Mouse (Mus musculus) G1E (cell line): ENCODE results near the gene Foxo1. TPM values are rescaled to one million over a fixed set of nuclear protein-coding genes. Genes with fewer than 3 reads are reported as not detected.

Experiments
- ATAC-seq: 2 replicates; pipeline ENCODE4 v1.8.0; 2016; ENCODE audit warnings: mild to moderate bottlenecking; ENCODE audit not compliant: insufficient number of reproducible peaks, poor library complexity, low FRiP score, severe bottlenecking; ENCODE audit errors: extremely low read depth
- DNase-seq: peaks from one replicate; pipeline ENCODE4 v3.0.0; 2012; ENCODE audit warnings: low spot score
- H3K27me3 ChIP-seq: 2 replicates; pipeline ENCODE4 v1.6.1; 2012; ENCODE audit warnings: mild to moderate bottlenecking, low read length, inconsistent platforms; ENCODE audit not compliant: insufficient read depth
- H3K36me3 ChIP-seq: replicated peaks from 2 replicates; pipeline ENCODE3; 2012; ENCODE audit warnings: mild to moderate bottlenecking, inconsistent platforms
- H3K4me1 ChIP-seq: 2 replicates; pipeline ENCODE4 v1.6.1; 2012; ENCODE audit warnings: low read depth, low read length, inconsistent platforms, mixed read lengths; ENCODE audit not compliant: insufficient read depth
- H3K4me3 ChIP-seq: 2 replicates; pipeline ENCODE4 v1.5.1; 2012; ENCODE audit warnings: low read depth, mild to moderate bottlenecking, inconsistent platforms, low read length, moderate library complexity, mixed read lengths
- H3K9me3 ChIP-seq: replicated peaks from 2 replicates; pipeline ENCODE4 v1.6.1; 2012; ENCODE audit warnings: inconsistent platforms
- CTCF ChIP-seq: IDR thresholded peaks from 2 replicates; pipeline ENCODE4 v1.5.1; 2012; ENCODE audit warnings: low read depth, low read length, inconsistent platforms, mixed read lengths
- GATA1 ChIP-seq: IDR thresholded peaks from 2 replicates; pipeline ENCODE4 v1.6.1; 2012; ENCODE audit warnings: borderline replicate concordance, low read length, inconsistent platforms, mixed read lengths
- GATA2 ChIP-seq: IDR thresholded peaks from 2 replicates; pipeline ENCODE4 v1.6.1; 2012; ENCODE audit warnings: low read depth, low read length, inconsistent platforms, borderline replicate concordance
- POLR2AphosphoS5 ChIP-seq: IDR thresholded peaks from 2 replicates; pipeline ENCODE4 v1.6.1; 2012; ENCODE audit warnings: low read depth, low read length, inconsistent platforms; ENCODE audit not compliant: insufficient replicate concordance
- TAL1 ChIP-seq: conservative IDR thresholded peaks from 2 replicates; pipeline ENCODE4 v1.6.1; 2012; ENCODE audit warnings: low read depth, low read length, inconsistent platforms, mixed read lengths
- polyA plus RNA-seq: library from polyadenylated mRNA; stranded (reverse); fragments of >175 nt; gene quantifications from 2 replicates; pipeline ENCODE4 v1.2.3, GENCODE M21; 2012
- total RNA-seq, 2 experiments: library from RNA; stranded (forward) in 1 of 2; stranded (reverse) in 1 of 2; fragments of 200-1000 nt in 1 of 2; fragments of >200 nt in 1 of 2; fragmentation: Nextera tagmentation in 1 of 2; gene quantifications; 2 replicates each; pipeline ENCODE4 v1.2.3; 2014 to 2017

Foxo1 gene
- total and polyA plus RNA-seq, 3 experiments, result 0.11 TPM; not detected in 2

- no peak for DNase-seq
- H3K4me3 ChIP-seq, result no peak overlapping the region
- no peaks in the 10 kb centered on the region for H3K36me3 ChIP-seq
- H3K9me3 ChIP-seq, result peaks cover 45% of the 10 kb centered on the region
- no peak for TF ChIP-seq CTCF
- TF ChIP-seq TAL1, result no peak
- no peak for TF ChIP-seq GATA1
- TF ChIP-seq POLR2AphosphoS5, result no peak
- ATAC-seq, result no peak
- H3K27me3 ChIP-seq, result peaks cover 3% of the 10 kb centered on the region; the same call in 1 of the 2 replicates
- H3K4me1 ChIP-seq, result no peaks in the 10 kb centered on the region
Measured at GRCm38 (mm10) chr3:52266606-52267160, 1.5 kb upstream of the Foxo1 start.

GRCm38 (mm10) chr3:52267293-52267651 lies 864 bp upstream of the Foxo1 start:
- Histone ChIP-seq H3K27me3 (peaks cover 3% of the 10 kb centered on the region; the same call in 1 of the 2 replicates), H3K4me1 (no peaks in the 10 kb centered on the region), H3K4me3 (no peak overlapping the region), H3K36me3 (no peaks in the 10 kb centered on the region), H3K9me3 (peaks cover 45% of the 10 kb centered on the region)
- ATAC-seq, result no peak
- DNase-seq, result no peak
- TF ChIP-seq GATA1 (no peak), TAL1 (no peak), CTCF (no peak), POLR2AphosphoS5 (no peak), GATA2 (no peak)

GRCm38 (mm10) chr3:52268487-52268736 lies 276 bp downstream of the Foxo1 start:
- H3K9me3 ChIP-seq, result peaks cover 45% of the 10 kb centered on the region

GRCm38 (mm10) chr3:52268737-52269513 lies 789 bp downstream of the Foxo1 start:
- TF ChIP-seq POLR2AphosphoS5 (no peak), GATA1 (no peak), TAL1 (no peak), CTCF (no peak), GATA2 (no peak)
- Histone ChIP-seq H3K9me3 (peaks cover 47% of the 10 kb centered on the region), H3K4me1 (no peaks in the 10 kb centered on the region), H3K27me3 (peaks cover 3% of the 10 kb centered on the region; the same call in 1 of the 2 replicates), H3K4me3 (no peak overlapping the region; the same call in 1 of the 2 replicates), H3K36me3 (no peaks in the 10 kb centered on the region)
- DNase-seq, result no peak
- ATAC-seq, result no peak

More at GRCm38 (mm10) chr3:52268487-52268736, 276 bp downstream of the Foxo1 start:
- Histone ChIP-seq H3K36me3 (no peaks in the 10 kb centered on the region), H3K4me3 (no peak overlapping the region; the same call in 1 of the 2 replicates), H3K4me1 (no peaks in the 10 kb centered on the region), H3K27me3 (peaks cover 3% of the 10 kb centered on the region; the same call in 1 of the 2 replicates)
- TF ChIP-seq GATA1 (no peak), GATA2 (no peak), TAL1 (no peak), POLR2AphosphoS5 (no peak), CTCF (no peak)
- ATAC-seq (no peak), DNase-seq (no peak)

- H3K4me3 ChIP-seq, result no peak overlapping the region; the same call in 1 of the 2 replicates
- peaks cover 49% of the 10 kb centered on the region for H3K9me3 ChIP-seq
- DNase-seq (no peak), ATAC-seq (no peak)
- no peaks in the 10 kb centered on the region for H3K36me3 ChIP-seq
- no peaks in the 10 kb centered on the region for H3K4me1 ChIP-seq
- H3K27me3 ChIP-seq, result peaks cover 3% of the 10 kb centered on the region; the same call in 1 of the 2 replicates
- no peak for TF ChIP-seq POLR2AphosphoS5
- TF ChIP-seq GATA1, result no peak
- TF ChIP-seq TAL1, result no peak
- TF ChIP-seq CTCF, result no peak
- TF ChIP-seq GATA2, result no peak
Measured at GRCm38 (mm10) chr3:52269514-52270351, 1.6 kb downstream of the Foxo1 start.

GRCm38 (mm10) chr3:52270511-52270910 lies 2.4 kb downstream of the Foxo1 start:
- DNase-seq (no peak), ATAC-seq (no peak)
- H3K4me3 ChIP-seq, result no peak overlapping the region

More at GRCm38 (mm10) chr3:52270511-52270910, 2.4 kb downstream of the Foxo1 start:
- Histone ChIP-seq H3K4me1 (no peaks in the 10 kb centered on the region), H3K36me3 (no peaks in the 10 kb centered on the region), H3K9me3 (peaks cover 51% of the 10 kb centered on the region), H3K27me3 (peaks cover 3% of the 10 kb centered on the region; the same call in 1 of the 2 replicates)
- no peak for TF ChIP-seq GATA1
- no peak for TF ChIP-seq TAL1
